Mouse (Mus musculus) heart, adult 2 months (tissue): Measurements from ENCODE around the gene Gon4l. TPM values are rescaled to one million over a fixed set of nuclear protein-coding genes. Genes with fewer than 3 reads are reported as not detected.
"Not testable (repeated sequence)": the region's sequence is repeated elsewhere in the genome, so short reads cannot be mapped to it uniquely, and the experiment has no call there.

Experiments
- DNase-seq, 2 experiments: peaks; one replicate each; pipeline ENCODE4 v3.0.0; 2021
- H3K27ac ChIP-seq: fragments of 200-600 bp; 2 replicates; pipeline ENCODE4 v1.8.1; 2022
- H3K27me3 ChIP-seq: fragments of 200-500 bp; 2 replicates; pipeline ENCODE4 v1.6.1; 2012; ENCODE audit warnings: mild to moderate bottlenecking, low read length, inconsistent platforms, mixed read lengths; ENCODE audit not compliant: control insufficient read depth, insufficient read depth
- H3K36me3 ChIP-seq: fragments of 200-500 bp; 2 replicates; pipeline ENCODE4 v1.6.1; 2012; ENCODE audit warnings: low read length, inconsistent platforms; ENCODE audit not compliant: control insufficient read depth, insufficient read depth
- H3K4me1 ChIP-seq: fragments of 200-500 bp; 2 replicates; pipeline ENCODE4 v1.6.1; 2011; ENCODE audit warnings: low read length; ENCODE audit not compliant: control insufficient read depth, insufficient read depth
- H3K4me3 ChIP-seq: fragments of 200-600 bp; 2 replicates; pipeline ENCODE4 v1.8.1; 2022
- H3K79me2 ChIP-seq: fragments of 200-500 bp; replicated peaks from 2 replicates; pipeline ENCODE4 v1.6.1; 2012; ENCODE audit warnings: mild to moderate bottlenecking, inconsistent platforms, low read length, moderate library complexity, mixed read lengths; ENCODE audit not compliant: control insufficient read depth, insufficient read depth
- H3K9ac ChIP-seq: fragments of 200-500 bp; 2 replicates; pipeline ENCODE4 v1.6.1; 2012; ENCODE audit warnings: low read depth, mild to moderate bottlenecking, control low read depth, inconsistent platforms, low read length, mixed read lengths
- CTCF ChIP-seq: fragments of 200-600 bp; IDR thresholded peaks from 2 replicates; pipeline ENCODE4 v1.8.1; 2022; ENCODE audit warnings: antibody characterized with exemption, mild to moderate bottlenecking, moderate library complexity
- EP300 ChIP-seq: fragments of 200-500 bp; IDR thresholded peaks from 2 replicates; pipeline ENCODE4 v1.6.1; 2011; ENCODE audit warnings: low read depth, low read length, control low read depth; ENCODE audit not compliant: insufficient read depth
- POLR2A ChIP-seq: fragments of 200-500 bp; IDR thresholded peaks from 2 replicates; pipeline ENCODE4 v1.6.1; 2011; ENCODE audit warnings: mild to moderate bottlenecking, low read depth, low read length, control low read depth; ENCODE audit not compliant: insufficient read depth
- whole genome bisulfite sequencing: fragments of 180-500 bp; shearing (Covaris S2); methylation state at CpG from one replicate; pipeline ENCODE4 v1.1.7; 2018; 5-methylcytosine and 5-hydroxymethylcytosine counted together
- intact Hi-C: fragments of 180-260 bp; cut with DNase I; formaldehyde crosslinking; loops from one replicate; pipeline ENCODE4 v1.15.1; 2025
- polyA plus RNA-seq: library from polyadenylated mRNA; depleted of rRNA; stranded (reverse); fragments of >200 nt; gene quantifications from 2 replicates; pipeline ENCODE4 v1.2.3, GENCODE M21; 2012
- total RNA-seq, 2 experiments: library from RNA; stranded (reverse); gene quantifications; 2 replicates each; pipeline ENCODE4 v1.2.3; 2021

The Gon4l gene
- total and polyA plus RNA-seq, 3 experiments, result 10.7 to 24.3 (median 19.9) TPM

DNA sequence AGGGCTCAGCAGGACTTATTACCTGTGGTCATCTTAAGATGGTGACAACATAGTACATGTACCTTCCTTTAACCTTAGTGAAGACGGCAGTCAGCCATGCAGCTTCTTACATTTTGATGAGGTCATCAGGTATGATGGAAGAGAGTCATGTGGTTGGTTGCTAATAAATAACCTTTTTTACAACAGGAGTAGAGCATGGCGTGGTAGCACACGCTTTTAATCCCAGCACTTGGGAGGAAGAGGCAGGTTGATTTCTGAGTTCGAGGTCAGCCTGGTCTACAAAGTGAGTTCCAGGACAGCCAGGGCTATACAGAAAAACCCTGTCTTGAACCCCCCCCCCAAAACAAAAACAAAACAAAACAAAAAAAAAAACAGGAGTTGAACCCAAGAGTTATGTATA lies 47.5 kb downstream of the Gon4l start:
- H3K27me3 ChIP-seq, H3K79me2 ChIP-seq, H3K4me1 ChIP-seq, DNase-seq, H3K9ac ChIP-seq, H3K27ac ChIP-seq, H3K36me3 ChIP-seq, intact Hi-C loops, H3K4me3 ChIP-seq: not testable (repeated sequence)
- 97% methylated on average over 4 of the region's 4 CpGs for WGBS

DNA sequence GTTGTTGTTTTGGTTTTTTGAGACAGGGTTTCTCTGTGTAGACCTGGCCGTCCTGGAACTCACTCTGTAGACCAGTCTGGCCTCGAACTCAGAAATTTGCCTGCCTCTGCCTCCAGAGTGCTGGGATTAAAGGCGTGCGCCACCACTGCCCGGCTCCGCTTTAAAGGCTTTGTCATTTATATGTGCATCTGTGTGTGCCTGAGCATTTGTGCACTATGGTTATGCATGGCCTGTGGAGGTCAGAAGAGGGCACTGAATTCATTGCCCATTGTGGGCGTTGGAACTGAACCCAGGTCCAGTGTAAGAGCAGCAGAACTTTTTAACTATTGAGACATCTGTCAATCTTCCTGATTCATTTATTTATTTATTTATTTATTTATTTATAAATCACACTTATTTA lies 58.0 kb downstream of the Gon4l start:
- WGBS, result 95% methylated on average over 7 of the region's 7 CpGs
- H3K36me3 ChIP-seq, H3K79me2 ChIP-seq, intact Hi-C loops, H3K4me3 ChIP-seq, H3K27ac ChIP-seq, H3K4me1 ChIP-seq, H3K9ac ChIP-seq, DNase-seq, H3K27me3 ChIP-seq: not testable (repeated sequence)

DNA sequence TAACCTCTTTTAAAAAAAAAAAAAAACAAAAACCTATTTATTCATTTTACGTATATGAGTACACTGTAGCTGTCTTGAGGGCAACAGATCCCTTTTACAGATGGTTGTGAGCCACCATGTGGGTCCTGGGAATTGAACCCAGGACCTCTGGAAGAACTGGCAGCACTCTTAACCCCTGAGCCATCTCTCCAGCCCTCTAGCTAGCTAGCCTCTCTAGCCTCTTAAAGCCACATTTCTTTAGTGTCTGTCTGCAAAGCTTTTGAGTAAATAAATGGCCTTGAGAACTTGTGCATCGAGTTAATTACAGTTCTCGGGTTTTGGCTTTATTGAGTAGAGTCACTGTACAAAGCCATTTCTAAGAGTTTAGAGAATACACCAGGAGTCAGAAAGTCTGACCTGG lies 69.8 kb downstream of the Gon4l start:
- Histone ChIP-seq H3K79me2 (no peaks in the 10 kb centered on the region), H3K27me3 (no peaks in the 10 kb centered on the region), H3K4me3 (no peak overlapping the region), H3K9ac (no peak overlapping the region), H3K27ac (no peak overlapping the region), H3K4me1 (no peaks in the 10 kb centered on the region), H3K36me3 (no peaks in the 10 kb centered on the region; the same call in 1 of the 2 replicates)
- DNase-seq, result no peak
- TF ChIP-seq CTCF (no peak), EP300 (no peak), POLR2A (no peak)
- intact Hi-C loops, result no loop called here
- 91% methylated on average over 3 of the region's 3 CpGs for WGBS

DNA sequence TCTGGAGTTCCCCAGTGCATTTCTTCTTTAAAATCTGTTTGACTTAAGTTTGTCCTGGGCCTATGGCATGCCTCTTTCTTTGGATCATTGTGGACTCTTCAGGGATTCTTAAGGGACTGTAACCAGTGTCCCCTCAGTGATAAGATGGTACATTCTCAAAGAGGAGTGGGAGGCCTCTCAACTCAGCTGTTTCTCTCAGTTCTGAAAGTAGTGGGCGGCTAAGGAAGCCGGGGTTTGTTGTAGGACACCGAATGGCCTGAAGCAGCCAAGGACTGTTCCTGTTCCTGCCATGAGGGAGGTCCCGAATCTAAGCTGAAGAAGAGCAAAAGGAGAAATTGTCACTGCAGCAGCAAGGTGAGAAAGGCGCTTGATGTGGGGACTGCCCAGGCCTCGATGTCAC lies 70.2 kb downstream of the Gon4l start:
- TF ChIP-seq EP300 (no peak), CTCF (no peak), POLR2A (no peak)
- Histone ChIP-seq H3K4me1 (no peaks in the 10 kb centered on the region), H3K27me3 (no peaks in the 10 kb centered on the region), H3K36me3 (no peaks in the 10 kb centered on the region; the same call in 1 of the 2 replicates), H3K79me2 (no peaks in the 10 kb centered on the region), H3K4me3 (no peak overlapping the region), H3K27ac (no peak overlapping the region), H3K9ac (no peak overlapping the region)
- intact Hi-C loops, result no loop called here
- 83% methylated on average over 6 of the region's 6 CpGs for WGBS
- no peak for DNase-seq

DNA sequence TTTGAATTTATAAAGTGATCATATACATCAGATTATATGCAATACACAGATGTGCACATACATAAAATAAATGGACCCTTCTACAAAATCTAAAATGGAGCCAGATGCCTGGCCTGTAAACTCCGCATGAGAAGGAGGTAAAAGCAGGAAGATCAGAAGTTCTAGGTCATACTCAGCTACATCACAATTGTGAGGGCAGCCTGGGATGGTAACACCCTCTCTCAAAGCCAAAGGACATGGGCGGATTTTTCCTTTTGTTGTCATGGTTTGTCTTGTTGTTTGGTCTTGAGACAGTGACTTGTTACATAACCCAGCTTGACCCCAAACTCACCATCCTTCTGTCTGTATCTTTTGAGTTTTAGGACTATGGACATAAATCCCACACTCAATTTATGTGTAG lies 70.7 kb downstream of the Gon4l start:
- 89% methylated on average over 2 of the region's 2 CpGs for WGBS
- intact Hi-C loops, result no loop called here
- Histone ChIP-seq H3K4me3 (no peak overlapping the region), H3K36me3 (no peaks in the 10 kb centered on the region; the same call in 1 of the 2 replicates), H3K27ac (no peak overlapping the region), H3K79me2 (no peaks in the 10 kb centered on the region), H3K4me1 (no peaks in the 10 kb centered on the region), H3K9ac (no peak overlapping the region), H3K27me3 (no peaks in the 10 kb centered on the region)
- TF ChIP-seq POLR2A (no peak), CTCF (no peak), EP300 (no peak)
- DNase-seq, result no peak

DNA sequence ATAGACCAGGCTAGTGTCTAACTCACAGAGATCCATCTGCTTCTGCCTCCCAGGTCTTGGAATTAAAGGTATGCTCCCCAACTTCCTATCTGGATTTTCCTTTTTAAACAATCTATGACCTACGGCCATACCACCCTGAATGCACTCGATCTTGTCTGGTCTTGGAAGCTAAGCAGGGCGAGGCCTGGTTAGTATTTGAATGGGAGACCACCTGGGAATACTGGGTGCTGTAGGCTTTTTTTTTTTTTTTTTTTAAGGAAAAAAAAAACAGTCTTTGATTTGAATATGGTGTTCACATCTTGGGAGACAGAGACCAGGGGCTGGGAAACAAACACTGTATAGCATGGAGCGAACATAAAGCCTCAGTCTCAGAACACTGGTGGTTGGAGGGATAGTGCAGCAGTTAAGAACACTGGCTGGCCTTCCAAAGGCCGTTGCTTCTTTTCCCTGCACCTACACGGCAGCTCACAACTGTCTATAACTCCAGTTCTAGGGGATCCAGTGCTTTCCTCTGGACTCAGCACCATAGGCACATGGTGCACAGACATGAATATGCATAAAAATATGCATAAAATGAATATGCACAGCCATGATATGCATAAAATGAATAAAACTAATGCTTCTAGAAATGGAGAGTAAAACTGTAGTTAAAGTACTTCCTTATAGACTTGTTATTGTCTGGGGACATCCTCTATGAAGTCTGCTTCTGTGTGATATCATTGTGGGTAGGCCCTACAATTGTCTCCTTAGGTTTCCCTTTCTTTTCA lies 71.5 kb downstream of the Gon4l start:
- Histone ChIP-seq H3K9ac (no peak overlapping the region), H3K36me3 (no peaks in the 10 kb centered on the region), H3K27ac (no peak overlapping the region), H3K27me3 (no peaks in the 10 kb centered on the region), H3K4me1 (no peaks in the 10 kb centered on the region), H3K4me3 (no peak overlapping the region), H3K79me2 (no peaks in the 10 kb centered on the region)
- no peak for TF ChIP-seq POLR2A
- no peak for TF ChIP-seq EP300
- TF ChIP-seq CTCF, result no peak
- intact Hi-C loops, result no loop called here
- no peak for DNase-seq
- 86% methylated on average over 6 of the region's 6 CpGs for WGBS
